Mouse (Mus musculus): ENCODE results near the gene Ddi2.
A peak's percentile ranks its signal among the peaks of the same experiment; 100 is the strongest.

- TF ChIP-seq CTCF (IDR thresholded peaks at IDR 0.05) (0 out of 2 replicates have a peak, but pooled peaks have one; percentile 7), EP300 (IDR thresholded peaks at IDR 0.05) (no peak)
These were observed 42.3 kb downstream of the Ddi2 start for GRCm38 (mm10) chr4:141680892-141681291.

Data from lung, postnatal 0 days (tissue).